Mouse (Mus musculus) urinary bladder, postnatal 36 days (tissue): Measurements from ENCODE around the gene Srek1.

Source experiments
- DNase-seq, 2 experiments: peaks; one replicate each; pipeline ENCODE4 v3.0.0; 2022; ENCODE audit warnings: low spot score in 2 of 2, mixed read lengths in 1 of 2

Gene Srek1

GRCm38 (mm10) chr13:103774119-103774757 is at the start of gene Srek1:
Srek1 (minus strand) TSS chr13:103774608.
- DNase-seq = peak; percentile 88 to 91

DNA sequence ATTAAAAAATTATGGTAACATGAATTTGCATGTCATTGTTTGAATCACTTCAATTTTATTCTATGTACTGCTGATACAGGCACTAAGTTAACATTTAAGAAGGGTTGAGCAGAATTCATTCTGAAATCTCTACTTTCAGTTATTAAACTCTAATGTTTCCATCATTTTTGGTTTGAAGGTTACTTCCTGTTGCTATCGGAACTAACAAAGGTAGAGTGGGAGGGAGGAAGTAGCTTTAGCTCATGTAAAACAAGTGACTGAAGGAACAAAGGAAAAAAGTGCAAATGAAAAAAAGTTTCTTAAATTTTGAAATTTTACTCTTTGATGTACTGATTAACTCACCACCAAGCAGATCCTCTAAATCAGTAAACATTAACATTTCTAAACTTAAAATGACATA is 47.9 kb upstream of the Srek1 start:
- DNase-seq = no peak

DNA sequence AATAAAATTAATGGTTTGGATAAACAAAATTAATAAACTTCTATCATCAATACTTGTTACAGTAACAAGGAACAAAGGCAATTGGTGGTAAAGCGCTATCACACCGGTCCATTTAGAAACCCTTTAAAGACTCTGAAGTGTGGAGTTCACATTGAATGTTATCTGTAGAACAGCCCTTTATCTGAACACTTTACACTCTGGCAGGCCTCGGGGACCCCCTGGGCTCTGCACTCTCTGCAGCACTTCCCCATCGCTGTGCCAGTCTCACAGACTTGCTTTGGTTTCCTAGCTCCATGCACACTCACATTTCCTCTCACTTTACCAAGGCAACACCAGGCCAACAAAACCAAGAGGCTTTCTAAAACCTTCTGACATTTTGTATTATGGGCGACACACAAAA is 45.0 kb upstream of the Srek1 start:
- no peak for DNase-seq

- DNase-seq = no peak
Observed at GRCm38 (mm10) chr13:103817935-103818334, 43.5 kb upstream of the Srek1 start.

- no peak for DNase-seq
Observed at GRCm38 (mm10) chr13:103807464-103807863, 33.1 kb upstream of the Srek1 start.

DNA sequence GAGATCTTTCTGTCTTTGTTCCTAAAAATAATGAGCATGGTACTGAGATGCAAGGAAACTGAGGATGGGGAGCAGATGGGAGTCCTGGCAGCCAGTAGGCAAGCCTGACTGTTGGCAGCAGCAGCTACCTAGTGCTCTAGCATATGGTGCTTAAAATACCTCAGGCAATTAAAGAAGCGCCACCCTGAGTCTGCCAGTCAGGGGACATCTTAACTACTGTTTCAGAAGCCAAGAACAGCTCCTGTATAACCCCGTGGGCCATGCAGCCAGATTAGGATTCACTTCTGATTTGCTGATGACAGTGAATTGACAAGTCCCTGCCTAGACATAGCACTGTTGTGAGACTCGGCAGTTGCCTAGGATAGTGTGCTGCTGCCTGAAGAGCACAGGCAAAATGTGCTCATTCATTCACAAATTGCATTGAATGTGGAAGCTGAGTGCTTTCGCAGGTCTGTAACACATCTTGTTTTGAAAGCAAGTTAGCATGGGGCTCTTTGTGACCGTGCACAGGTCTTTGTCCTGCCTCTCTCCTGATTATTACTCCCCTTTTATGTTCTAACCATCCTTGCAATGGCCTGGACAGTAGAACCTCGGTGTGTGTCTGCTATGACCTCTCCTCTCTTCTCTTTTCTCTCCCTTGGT is 31.9 kb upstream of the Srek1 start:
- DNase-seq = no peak

GRCm38 (mm10) chr13:103803721-103804120 is 29.3 kb upstream of the Srek1 start:
- no peak for DNase-seq

- no peak for DNase-seq
Observed at GRCm38 (mm10) chr13:103801021-103801420, 26.6 kb upstream of the Srek1 start.

GRCm38 (mm10) chr13:103794688-103795543 is 20.5 kb upstream of the Srek1 start:
- DNase-seq = no peak

- peak in 1 of 2 experiments; percentile 11 for DNase-seq
Observed at GRCm38 (mm10) chr13:103779922-103780585, 5.6 kb upstream of the Srek1 start.

GRCm38 (mm10) chr13:103777126-103777525 is 2.7 kb upstream of the Srek1 start:
- DNase-seq = no peak

DNA sequence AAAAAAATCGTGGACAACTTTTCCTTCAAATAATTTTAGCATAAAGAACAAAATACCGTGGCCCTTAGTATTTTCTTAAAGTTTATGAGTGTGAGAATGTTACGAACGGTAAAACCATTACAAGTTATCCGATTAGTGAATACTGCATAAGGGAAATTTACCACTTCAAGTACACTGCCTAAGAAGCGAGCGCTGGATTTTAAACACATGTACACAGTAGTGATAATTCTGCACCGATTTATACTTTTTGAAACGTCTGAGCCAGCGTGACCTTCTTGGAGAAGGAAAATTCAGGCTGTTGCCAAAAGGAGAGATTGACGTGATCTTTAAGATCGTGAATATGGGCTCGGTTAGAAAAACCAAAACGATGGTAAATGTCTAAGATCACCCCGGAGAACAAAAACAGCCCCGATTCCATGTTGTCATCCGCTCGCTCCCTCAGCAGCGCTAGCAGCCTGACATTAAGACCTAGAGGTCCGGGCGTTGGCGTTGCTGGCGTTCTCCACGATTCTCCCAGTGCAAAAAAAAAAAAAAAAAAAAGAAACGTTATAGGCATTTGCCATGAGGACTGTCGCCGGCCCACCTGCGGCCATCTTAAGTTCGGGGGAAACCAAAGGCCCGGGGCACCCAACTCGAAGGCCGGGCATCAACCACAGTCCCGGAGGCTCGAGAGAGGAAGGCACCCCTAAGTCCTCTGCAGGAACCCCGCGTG is 845 bp downstream of the Srek1 start:
- no peak for DNase-seq

DNA sequence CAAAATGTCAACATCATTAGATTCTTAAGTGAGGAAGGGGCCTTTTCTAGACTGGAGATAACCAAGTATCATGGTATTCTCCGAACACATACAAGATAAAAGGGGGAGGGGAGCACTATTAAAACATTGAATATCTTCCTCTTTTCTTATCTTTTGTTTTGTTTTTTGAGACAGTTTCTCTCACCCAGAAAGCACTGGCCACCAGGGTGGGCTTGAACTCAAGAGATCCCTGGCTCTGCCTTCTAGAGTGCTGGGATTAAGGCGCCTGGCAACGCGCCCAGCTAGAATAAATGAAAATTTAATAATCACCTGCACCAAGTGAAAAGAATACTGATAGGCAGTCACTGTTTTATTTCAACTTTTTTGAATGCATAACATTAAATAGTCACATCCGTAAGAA is 1.5 kb downstream of the Srek1 start:
- no peak for DNase-seq

DNA sequence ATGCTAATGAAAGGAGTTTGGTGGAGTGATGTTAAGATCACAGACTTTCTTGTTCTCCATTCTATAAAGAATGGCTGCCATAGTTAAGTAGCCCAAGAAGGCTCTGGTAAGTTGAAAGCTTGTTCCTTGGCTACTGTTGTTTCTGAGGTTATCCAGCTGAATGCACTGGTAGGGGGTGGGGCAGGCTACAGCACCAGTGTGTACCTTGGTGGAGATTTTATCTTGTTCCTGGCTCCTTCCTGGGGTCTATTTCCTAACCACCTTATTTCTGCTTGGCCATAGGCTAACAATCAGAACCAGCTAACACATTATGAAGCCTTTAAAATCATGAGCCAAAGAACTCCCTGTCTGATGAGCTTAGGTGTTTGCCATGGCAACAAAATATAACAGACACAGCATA is 3.6 kb downstream of the Srek1 start:
- DNase-seq = no peak

- DNase-seq = no peak
Observed at GRCm38 (mm10) chr13:103767935-103768334, 6.5 kb downstream of the Srek1 start.

- no peak for DNase-seq
Observed at GRCm38 (mm10) chr13:103763640-103764039, 10.8 kb downstream of the Srek1 start.

- DNase-seq = no peak
Observed at GRCm38 (mm10) chr13:103761971-103762370, 12.4 kb downstream of the Srek1 start.

GRCm38 (mm10) chr13:103751421-103751820 is 23.0 kb downstream of the Srek1 start:
- DNase-seq = no peak

DNA sequence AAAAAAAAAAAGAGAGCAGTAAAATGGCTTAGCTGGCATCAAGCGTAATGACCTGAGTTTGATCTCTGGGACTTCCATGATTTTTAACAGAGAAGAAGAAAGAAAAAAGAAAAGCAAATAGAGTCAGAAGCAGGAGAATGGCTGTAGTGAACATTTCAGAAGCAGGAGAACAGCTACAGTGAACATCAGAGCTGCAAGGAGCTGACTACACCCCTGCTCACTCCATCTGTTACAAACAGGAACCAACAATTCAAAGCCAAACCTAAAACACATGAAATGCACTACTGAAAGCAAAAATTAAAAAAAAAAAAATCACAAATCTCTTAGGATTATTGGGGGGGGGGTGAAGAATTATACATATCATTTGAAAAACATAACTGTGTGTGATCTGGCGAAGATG is 28.7 kb downstream of the Srek1 start:
- DNase-seq = no peak

- no peak for DNase-seq
Observed at GRCm38 (mm10) chr13:103745160-103745559, 29.2 kb downstream of the Srek1 start.

- no peak for DNase-seq
Observed at GRCm38 (mm10) chr13:103735330-103736007, 38.9 kb downstream of the Srek1 start.
